Mouse (Mus musculus): ENCODE results near the gene Gm20547. TPM values are rescaled to one million over a fixed set of nuclear protein-coding genes. Genes with fewer than 3 reads are reported as not detected.
"Not testable (repeated sequence)": the region's sequence is repeated elsewhere in the genome, so short reads cannot be mapped to it uniquely, and the experiment has no call there.

Gene Gm20547
- total RNA-seq, 2 experiments from 2014 or later = not detected

DNA sequence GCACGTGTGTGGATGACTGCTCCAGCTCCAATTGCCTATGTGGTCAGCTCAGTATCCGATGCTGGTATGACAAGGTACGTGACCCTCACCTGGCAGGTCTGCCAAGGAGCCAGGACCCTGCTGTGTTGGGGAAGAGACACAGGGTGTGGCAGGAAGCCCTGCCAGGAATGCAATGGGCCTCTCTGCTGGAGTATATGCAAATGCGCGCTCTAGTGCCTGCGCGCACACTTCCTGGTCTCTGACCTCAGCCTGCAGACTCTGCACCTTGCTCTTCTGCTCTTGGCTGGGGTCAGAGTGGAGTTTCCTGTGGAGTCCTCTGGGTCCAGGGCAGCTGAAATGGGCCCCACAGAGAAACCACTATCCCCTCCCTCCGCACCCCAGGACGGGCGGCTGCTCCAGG is 29.1 kb upstream of the Gm20547 start:
- no peak for DNase-seq (ENCODE audit: extremely low spot score in 1 of 2, low spot score in 2 of 2)
- no peak for TF ChIP-seq CTCF (IDR thresholded peaks at IDR 0.05)
- Histone ChIP-seq H3K27ac (no peak overlapping the region), H3K4me3 (no peak overlapping the region)
- intact Hi-C loops (cut with DNase I) = no loop called here

DNA sequence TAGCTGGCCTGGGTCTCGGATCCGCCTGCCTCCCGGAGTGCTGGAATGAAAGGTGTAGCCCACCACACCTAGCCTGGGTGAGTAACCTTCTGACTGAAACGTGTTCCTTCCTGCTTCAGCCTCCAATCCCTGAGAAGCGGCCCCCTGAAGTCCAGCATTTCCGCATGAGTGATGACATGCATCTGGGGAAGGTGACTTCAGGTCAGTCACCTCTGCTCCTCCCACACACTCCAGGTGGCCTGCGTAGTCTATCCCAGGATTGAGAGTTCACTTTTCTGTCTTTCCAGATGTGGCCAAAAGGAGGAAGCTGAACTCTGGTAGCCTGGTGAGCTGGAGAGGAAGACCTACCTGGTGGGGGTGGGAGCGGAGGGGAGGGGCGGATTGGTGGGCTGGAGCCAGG is 21.1 kb upstream of the Gm20547 start:
- DNase-seq (ENCODE audit: extremely low spot score in 1 of 2, low spot score in 2 of 2) = no peak
- H3K27ac ChIP-seq = no peak overlapping the region
- TF ChIP-seq CTCF (IDR thresholded peaks at IDR 0.05) = no peak

GRCm38 (mm10) chr17:34901948-34902347 is 20.1 kb upstream of the Gm20547 start:
- H3K4me3 ChIP-seq; DNase-seq (ENCODE audit: extremely low spot score in 1 of 2, low spot score in 2 of 2); intact Hi-C loops (cut with DNase I); H3K27ac ChIP-seq: not testable (repeated sequence)

More for the DNA sequence above, 21.1 kb upstream of the Gm20547 start:
- intact Hi-C loops (cut with DNase I) = no loop called here
- H3K4me3 ChIP-seq = no peak overlapping the region

GRCm38 (mm10) chr17:34900826-34901225 is 19.0 kb upstream of the Gm20547 start:
- H3K27ac ChIP-seq; DNase-seq (ENCODE audit: extremely low spot score in 1 of 2, low spot score in 2 of 2); H3K4me3 ChIP-seq; intact Hi-C loops (cut with DNase I): not testable (repeated sequence)

DNA sequence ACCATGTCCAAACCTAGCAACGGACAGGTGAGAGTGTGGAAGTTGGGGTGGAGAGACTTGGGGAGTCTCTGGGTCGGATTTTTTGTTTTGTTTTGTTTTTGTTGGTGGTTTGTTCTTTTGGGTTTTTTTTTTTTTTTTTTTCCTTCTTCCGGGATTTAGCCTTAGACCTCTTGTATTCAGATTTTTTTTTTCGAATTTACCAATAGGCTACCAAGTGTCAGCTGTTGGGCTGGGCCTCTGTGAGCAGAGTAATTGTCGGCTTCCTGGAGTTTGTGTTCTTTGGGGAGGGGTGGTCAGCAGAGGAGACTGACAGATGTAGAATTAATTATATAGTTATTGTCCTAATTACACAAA is 18.0 kb upstream of the Gm20547 start:
- no peak for DNase-seq (ENCODE audit: extremely low spot score in 1 of 2, low spot score in 2 of 2)
- intact Hi-C loops (cut with DNase I) = loop anchor here (2.0 to 10.0 kb wide), 2 partner anchors 31 to 775 kb away; partner anchors contain the start of genes Brd2 and Neu1
- no peak for TF ChIP-seq CTCF (IDR thresholded peaks at IDR 0.05)
- Histone ChIP-seq H3K27ac (peak overlapping the region; percentile 87), H3K4me3 (peak overlapping the region; percentile 70)

DNA sequence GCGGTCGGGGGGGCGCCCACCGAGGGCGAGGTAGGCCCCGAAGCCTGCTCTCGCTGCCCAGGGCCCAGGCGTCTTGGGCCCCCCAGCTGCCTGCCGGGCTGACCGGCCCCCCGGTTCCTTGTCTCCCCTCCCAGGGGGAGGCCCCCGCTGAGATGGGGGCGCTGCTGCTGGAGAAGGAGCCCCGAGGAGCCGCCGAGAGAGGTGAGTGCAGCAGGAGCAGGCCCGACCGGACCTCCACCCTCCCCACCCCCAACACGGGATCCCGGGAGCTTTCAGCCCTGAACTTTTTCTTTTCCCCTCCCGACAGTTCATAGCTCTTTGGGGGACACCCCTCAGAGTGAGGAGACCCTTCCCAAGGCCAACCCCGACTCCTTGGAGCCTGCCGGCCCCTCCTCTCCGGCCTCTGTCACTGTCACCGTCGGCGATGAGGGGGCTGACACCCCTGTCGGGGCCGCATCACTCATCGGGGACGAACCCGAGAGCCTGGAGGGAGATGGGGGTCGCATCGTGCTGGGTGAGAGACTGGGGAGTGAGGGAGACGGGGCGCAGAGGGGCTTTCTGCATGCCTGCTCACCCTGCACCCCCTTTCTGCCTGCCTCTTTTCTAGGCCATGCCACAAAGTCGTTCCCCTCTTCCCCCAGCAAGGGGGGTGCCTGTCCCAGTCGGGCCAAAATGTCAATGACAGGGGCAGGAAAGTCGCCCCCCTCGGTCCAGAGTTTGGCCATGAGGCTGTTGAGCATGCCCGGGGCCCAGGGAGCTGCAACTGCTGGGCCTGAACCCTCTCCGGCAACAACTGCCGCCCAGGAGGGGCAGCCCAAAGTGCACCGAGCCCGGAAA is 17.4 kb upstream of the Gm20547 start:
- peak overlapping the region; percentile 70 for H3K4me3 ChIP-seq
- intact Hi-C loops (cut with DNase I) = loop anchor here (2.0 to 10.0 kb wide), 2 partner anchors 32 to 774 kb away; partner anchors contain the start of genes Brd2 and Neu1

GRCm38 (mm10) chr17:34898706-34899052 is 16.8 kb upstream of the Gm20547 start:
- Histone ChIP-seq H3K27ac (peak overlapping the region; percentile 44; the same call in 1 of the 2 replicates), H3K4me3 (peak overlapping the region; percentile 70)
- intact Hi-C loops (cut with DNase I) = loop anchor here (2.0 to 10.0 kb wide), 2 partner anchors 32 to 774 kb away; partner anchors contain the start of genes Brd2 and Neu1
- no peak for DNase-seq (ENCODE audit: extremely low spot score in 1 of 2, low spot score in 2 of 2)
- no peak for TF ChIP-seq CTCF (IDR thresholded peaks at IDR 0.05)

More for the DNA sequence above, 17.4 kb upstream of the Gm20547 start:
- DNase-seq (ENCODE audit: extremely low spot score in 1 of 2, low spot score in 2 of 2) = peak; percentile 37 to 38
- TF ChIP-seq CTCF (IDR thresholded peaks at IDR 0.05) = no peak
- peak overlapping the region; percentile 87 for H3K27ac ChIP-seq

DNA sequence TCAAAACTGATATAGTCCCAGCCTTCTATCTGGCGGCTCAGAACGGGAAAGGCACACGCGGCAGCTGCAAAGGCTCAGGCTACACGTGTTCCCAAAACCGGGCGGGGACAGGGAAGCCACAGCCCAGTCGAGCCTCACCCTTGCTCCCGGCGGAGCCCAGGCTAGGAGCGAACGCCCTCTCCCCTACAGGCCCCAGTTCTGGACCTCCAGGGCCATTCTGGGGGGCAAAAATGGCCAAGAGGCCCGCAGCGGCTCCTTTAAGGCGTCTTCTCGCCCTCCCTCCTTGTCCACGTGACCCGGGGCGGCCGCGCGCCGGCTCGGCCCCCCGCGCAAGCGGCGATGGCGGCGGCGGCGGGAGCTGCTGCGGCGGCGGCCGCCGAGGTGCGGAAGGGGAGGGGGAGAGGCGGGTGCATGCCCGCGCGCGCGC is 16.3 kb upstream of the Gm20547 start, which contains the start of the genes C2 and Ehmt2:
Gene C2, minus strand, starts transcription at position 106 of the 427 bp plus-strand sequence.
Gene Ehmt2, plus strand, starts transcription at position 310 of the 427 bp plus-strand sequence.
- TF ChIP-seq CTCF (IDR thresholded peaks at IDR 0.05) = no peak
- peak; percentile 84 to 86 for DNase-seq (ENCODE audit: extremely low spot score in 1 of 2, low spot score in 2 of 2)
- Histone ChIP-seq H3K4me3 (peak within 1 kb of the TSS; percentile 70), H3K27ac (peak within 1 kb of the TSS; percentile 98)
- intact Hi-C loops (cut with DNase I) = loop anchor here (2.0 to 10.0 kb wide), 2 partner anchors 33 to 773 kb away; partner anchors contain the start of genes Brd2 and Neu1

GRCm38 (mm10) chr17:34897373-34898159 is 15.7 kb upstream of the Gm20547 start:
- intact Hi-C loops (cut with DNase I) = loop anchor here (2.0 to 10.0 kb wide), 2 partner anchors 33 to 773 kb away; partner anchors contain the start of genes Brd2 and Neu1
- no peak for TF ChIP-seq CTCF (IDR thresholded peaks at IDR 0.05)
- DNase-seq (ENCODE audit: extremely low spot score in 1 of 2, low spot score in 2 of 2) = peak in 1 of 2 experiments; percentile 35
- H3K27ac ChIP-seq = peak overlapping the region; percentile 98
- peak overlapping the region; percentile 70 for H3K4me3 ChIP-seq

DNA sequence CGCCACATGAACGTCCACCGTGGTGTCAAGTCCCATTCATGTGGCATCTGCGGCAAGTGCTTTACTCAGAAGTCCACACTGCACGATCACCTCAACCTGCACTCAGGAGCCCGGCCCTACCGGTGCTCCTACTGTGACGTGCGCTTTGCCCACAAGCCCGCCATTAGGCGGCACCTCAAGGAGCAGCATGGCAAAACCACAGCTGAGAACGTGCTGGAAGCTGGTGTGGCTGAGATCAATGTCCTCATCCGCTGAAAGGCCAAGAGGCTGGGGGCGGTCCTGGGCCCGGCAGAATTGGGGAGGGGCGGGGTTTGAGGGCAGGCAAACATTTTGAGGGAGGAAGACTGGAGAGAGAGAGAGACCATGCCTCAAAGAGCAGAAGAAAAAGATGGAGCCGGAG is 14.5 kb upstream of the Gm20547 start:
- no peak overlapping the region for H3K27ac ChIP-seq
- no peak for DNase-seq (ENCODE audit: extremely low spot score in 1 of 2, low spot score in 2 of 2)
- intact Hi-C loops (cut with DNase I) = loop anchor here (10.0 kb wide), 1 partner anchor 772 kb away; the partner anchor contains the start of gene Brd2
- H3K4me3 ChIP-seq = no peak overlapping the region
- no peak for TF ChIP-seq CTCF (IDR thresholded peaks at IDR 0.05)

DNA sequence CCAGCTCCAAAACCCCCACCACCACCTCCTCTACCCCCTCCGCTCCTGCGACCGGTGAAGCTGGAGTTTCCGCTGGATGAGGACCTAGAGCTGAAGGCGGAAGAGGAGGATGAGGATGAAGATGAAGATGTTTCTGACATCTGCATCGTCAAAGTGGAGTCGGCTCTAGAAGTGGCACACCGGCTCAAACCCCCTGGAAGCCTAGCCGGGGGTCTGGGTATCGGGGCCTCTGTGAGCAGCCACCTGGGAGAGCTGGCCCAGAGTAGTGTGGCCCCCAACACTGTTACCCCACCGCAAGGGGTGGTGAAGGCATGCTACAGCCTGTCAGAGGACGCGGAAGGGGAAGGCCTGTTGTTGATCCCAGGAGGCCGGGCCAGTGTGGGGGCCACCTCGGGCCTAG is 13.9 kb upstream of the Gm20547 start:
- TF ChIP-seq CTCF (IDR thresholded peaks at IDR 0.05) = no peak

More for the DNA sequence above, 13.9 kb upstream of the Gm20547 start:
- no peak for DNase-seq (ENCODE audit: extremely low spot score in 1 of 2, low spot score in 2 of 2)
- no peak overlapping the region for H3K27ac ChIP-seq
- intact Hi-C loops (cut with DNase I) = loop anchor here (10.0 kb wide), 1 partner anchor 771 kb away; the partner anchor contains the start of gene Brd2
- no peak overlapping the region for H3K4me3 ChIP-seq

Data from left cerebral cortex, adult 2 months (tissue).